Mouse (Mus musculus) Muller cell, postnatal 12 days (primary cell): Measurements from ENCODE around the gene Pradc1.
"Not testable (repeated sequence)": the region's sequence is repeated elsewhere in the genome, so short reads cannot be mapped to it uniquely, and the experiment has no call there.

Experiments used
- DNase-seq: peaks from one replicate; pipeline ENCODE4 v3.0.0-alpha.2; 2015; ENCODE audit errors: inconsistent ontology term

Gene Pradc1

GRCm38 (mm10) chr6:85450697-85451663, 790 bp downstream of the Pradc1 start, which contains the start of gene Cct7:
Cct7 (plus strand) TSS chr6:85451514.
- DNase-seq = peak; percentile 100

GRCm38 (mm10) chr6:85450140-85450539, 1.6 kb downstream of the Pradc1 start:
- not testable (repeated sequence) for DNase-seq

- DNase-seq = no peak
These were observed 4.4 kb downstream of the Pradc1 start for GRCm38 (mm10) chr6:85447351-85447750.

GRCm38 (mm10) chr6:85445286-85445685, 6.5 kb downstream of the Pradc1 start:
- DNase-seq = no peak

- peak; percentile 58 for DNase-seq
These were observed 7.4 kb downstream of the Pradc1 start for GRCm38 (mm10) chr6:85444266-85444965.

- no peak for DNase-seq
These were observed 8.1 kb downstream of the Pradc1 start for GRCm38 (mm10) chr6:85443488-85444233.

- DNase-seq = no peak
These were observed 10.6 kb downstream of the Pradc1 start for GRCm38 (mm10) chr6:85441142-85441541.

GRCm38 (mm10) chr6:85436631-85437030, 15.1 kb downstream of the Pradc1 start:
- DNase-seq = peak; percentile 7

GRCm38 (mm10) chr6:85436204-85436603, 15.6 kb downstream of the Pradc1 start:
- DNase-seq = no peak

GRCm38 (mm10) chr6:85433865-85434264, 17.9 kb downstream of the Pradc1 start:
- no peak for DNase-seq

- peak; percentile 73 for DNase-seq
These were observed 19.8 kb downstream of the Pradc1 start, which contains the start of gene Smyd5 for GRCm38 (mm10) chr6:85431842-85432431. Smyd5 (plus strand) TSS chr6:85431989.

- no peak for DNase-seq
These were observed 20.4 kb downstream of the Pradc1 start for GRCm38 (mm10) chr6:85431274-85431841.

GRCm38 (mm10) chr6:85423836-85424379, 27.9 kb downstream of the Pradc1 start, which contains the start of gene Noto:
Noto (plus strand) TSS chr6:85423886.
- no peak for DNase-seq

- peak; percentile 23 for DNase-seq
These were observed 32.6 kb downstream of the Pradc1 start for GRCm38 (mm10) chr6:85419150-85419549.

GRCm38 (mm10) chr6:85415829-85416228, 35.9 kb downstream of the Pradc1 start:
- no peak for DNase-seq

GRCm38 (mm10) chr6:85410771-85411273, 40.9 kb downstream of the Pradc1 start:
- DNase-seq = peak; percentile 89

- peak; percentile 27 for DNase-seq
These were observed 42.8 kb downstream of the Pradc1 start for GRCm38 (mm10) chr6:85409003-85409402.

- DNase-seq = peak; percentile 53
These were observed 48.7 kb downstream of the Pradc1 start for GRCm38 (mm10) chr6:85403039-85403438.

- DNase-seq = no peak
These were observed 49.2 kb downstream of the Pradc1 start for GRCm38 (mm10) chr6:85402613-85403012.

- DNase-seq = no peak
These were observed 52.1 kb downstream of the Pradc1 start for GRCm38 (mm10) chr6:85399715-85400114.
